Mouse (Mus musculus) heart, adult 9 months (tissue): ENCODE measurements around the gene Hoxb1.

ENCODE experiments used
- DNase-seq, 2 experiments: peaks; one replicate each; pipeline ENCODE4 v3.0.0; 2022; ENCODE audit warnings: low spot score in 2 of 2

Hoxb1 gene

GRCm38 (mm10) chr11:96334002-96334364 is 31.6 kb upstream of the Hoxb1 start:
- no peak for DNase-seq

GRCm38 (mm10) chr11:96334998-96335397 is 30.6 kb upstream of the Hoxb1 start:
- DNase-seq: no peak

- DNase-seq: no peak
These were observed 29.0 kb upstream of the Hoxb1 start for GRCm38 (mm10) chr11:96336597-96336996.

- no peak for DNase-seq
These were observed 28.5 kb upstream of the Hoxb1 start for GRCm38 (mm10) chr11:96337026-96337425.

GRCm38 (mm10) chr11:96338957-96339855 is 26.3 kb upstream of the Hoxb1 start:
- DNase-seq: no peak

GRCm38 (mm10) chr11:96340698-96341365 is 24.7 kb upstream of the Hoxb1 start:
- DNase-seq: no peak

- DNase-seq: peak in 1 of 2 experiments; percentile 37
These were observed 23.6 kb upstream of the Hoxb1 start for GRCm38 (mm10) chr11:96341701-96342575.

- DNase-seq: no peak
These were observed 23.0 kb upstream of the Hoxb1 start for GRCm38 (mm10) chr11:96342576-96342930.

- no peak for DNase-seq
These were observed 22.3 kb upstream of the Hoxb1 start for GRCm38 (mm10) chr11:96343206-96343745.

- DNase-seq: no peak
These were observed 21.3 kb upstream of the Hoxb1 start for GRCm38 (mm10) chr11:96344061-96344877.

- no peak for DNase-seq
These were observed 20.7 kb upstream of the Hoxb1 start for GRCm38 (mm10) chr11:96344878-96345159.

- DNase-seq: no peak
These were observed 20.2 kb upstream of the Hoxb1 start for GRCm38 (mm10) chr11:96345220-96345892.

GRCm38 (mm10) chr11:96345893-96346806 is 19.4 kb upstream of the Hoxb1 start:
- DNase-seq: no peak

- no peak for DNase-seq
These were observed 18.5 kb upstream of the Hoxb1 start for GRCm38 (mm10) chr11:96346916-96347520.

- no peak for DNase-seq
These were observed 17.8 kb upstream of the Hoxb1 start for GRCm38 (mm10) chr11:96347717-96348116.

- no peak for DNase-seq
These were observed 17.2 kb upstream of the Hoxb1 start for GRCm38 (mm10) chr11:96348141-96348928.

- DNase-seq: no peak
These were observed 16.6 kb upstream of the Hoxb1 start for GRCm38 (mm10) chr11:96348988-96349387.
